Mouse (Mus musculus): ENCODE data around the gene Pard3.

DNA sequence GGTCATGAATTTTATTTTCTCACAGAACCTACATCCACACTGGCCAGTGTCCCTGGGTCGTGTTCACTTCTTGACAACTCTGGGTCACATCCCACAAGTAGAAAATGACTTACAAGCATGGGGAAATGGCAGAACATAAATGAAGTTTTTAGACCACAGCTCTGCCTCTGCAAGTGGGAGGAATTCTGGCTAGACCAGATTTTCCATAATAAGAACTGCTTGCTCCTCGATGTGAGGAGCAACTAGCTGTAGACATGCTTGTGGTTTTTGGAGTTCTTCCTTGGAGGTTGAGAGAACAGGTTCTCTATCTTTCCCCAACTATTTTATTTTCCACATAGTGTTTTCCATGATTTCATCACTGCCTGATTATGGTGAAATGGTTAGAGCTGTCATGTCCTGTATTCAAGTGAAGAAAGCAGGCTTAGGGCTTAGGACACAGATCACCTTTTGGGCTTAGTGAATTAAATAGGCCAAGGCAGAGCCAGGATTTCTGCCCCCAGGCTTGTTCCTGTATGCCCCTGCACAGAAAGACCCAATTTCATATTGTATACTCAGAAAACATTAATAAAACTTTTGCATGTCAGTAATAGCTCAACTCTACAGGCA is 284.3 kb downstream of the Pard3 start:
- TF ChIP-seq CTCF (IDR thresholded peaks at IDR 0.05; ENCODE audit: insufficient read depth, low read depth, low read length) (no peak), POLR2A (IDR thresholded peaks at IDR 0.05; ENCODE audit: insufficient read depth, low read depth, low read length) (no peak)
